Mouse (Mus musculus) adrenal gland, postnatal 14 days (tissue): ENCODE data around the gene Nup35. TPM values are rescaled to one million over a fixed set of nuclear protein-coding genes. Genes with fewer than 3 reads are reported as not detected.
A peak's percentile ranks its signal among the peaks of the same experiment; 100 is the strongest.

ENCODE experiments used
- DNase-seq: peaks from one replicate; pipeline ENCODE4 v3.0.0; 2021; ENCODE audit warnings: mixed read lengths
- long read RNA-seq, 2 experiments: library from polyadenylated mRNA; stranded (forward); transcript quantifications; one replicate each; pipeline ENCODE4 v2.0.0; 2021
- total RNA-seq: library from RNA; stranded (reverse); gene quantifications from 2 replicates; pipeline ENCODE4 v1.2.3, GENCODE M21; 2021

Nup35 gene
- 18.6 and 22.9 TPM in 2 replicates for total RNA-seq
- long read RNA-seq, experiment 1, transcript Nup35-201 (9 exons, 1,559 nt), result major isoform, 43 of 46 reads
- long read RNA-seq, experiment 1, partial matches to known transcripts, result 2 of 46 reads
- long read RNA-seq, experiment 1, other reads (novel, unspliced or antisense), result 1 of 46 reads
- long read RNA-seq, experiment 2, transcript Nup35-201 (9 exons, 1,559 nt), result major isoform, 13 of 15 reads
- long read RNA-seq, experiment 2, partial matches to known transcripts, result 0 of 15 reads
- long read RNA-seq, experiment 2, other reads (novel, unspliced or antisense), result 2 of 15 reads

DNA sequence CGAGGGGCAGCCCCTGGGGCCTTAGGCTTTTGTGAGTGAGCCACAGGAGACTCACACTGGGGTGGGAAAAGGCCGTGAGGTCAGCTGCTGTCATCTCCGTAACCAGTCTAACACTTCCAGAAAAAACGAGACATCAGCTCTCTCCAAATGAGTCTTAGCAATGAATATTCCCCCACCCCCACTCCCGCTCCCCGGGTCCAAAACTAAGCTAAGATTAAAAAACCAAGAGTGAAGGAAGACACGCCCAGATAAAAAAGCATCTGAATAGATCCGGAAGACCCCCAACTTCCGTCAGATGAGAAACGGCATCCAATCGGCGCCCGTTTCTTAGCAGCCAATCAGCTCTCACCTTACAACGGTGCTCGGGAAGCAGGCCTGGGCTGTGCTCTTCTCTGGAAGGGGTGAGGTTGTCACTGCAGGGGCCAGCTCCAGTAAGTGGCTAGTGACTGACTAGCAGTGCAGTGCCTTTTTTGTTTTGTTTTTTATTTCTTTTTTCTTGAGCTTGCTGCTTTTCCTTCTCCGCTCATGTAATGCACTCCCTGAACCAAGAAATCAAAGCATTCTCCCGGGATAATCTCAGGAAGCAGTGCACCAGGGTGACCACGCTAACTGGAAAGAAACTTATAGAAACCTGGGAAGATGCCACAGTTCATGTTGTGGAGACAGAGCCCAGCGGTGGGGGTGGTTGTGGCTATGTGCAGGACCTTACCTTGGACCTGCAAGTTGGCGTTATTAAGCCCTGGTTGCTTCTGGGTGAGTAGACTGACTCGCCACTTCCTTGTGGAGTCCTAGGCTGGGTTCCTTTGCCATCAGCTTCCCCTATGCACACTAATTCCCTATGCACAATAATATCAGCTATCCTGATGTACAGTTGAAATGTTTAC is at the start of gene Nup35, which contains the start of gene Dusp19:
Gene Nup35, plus strand, starts transcription at position 383 of the 884 bp plus-strand sequence.
Gene Dusp19, plus strand, starts transcription at position 192 of the 884 bp plus-strand sequence.
- DNase-seq, result peak; percentile 95

DNA sequence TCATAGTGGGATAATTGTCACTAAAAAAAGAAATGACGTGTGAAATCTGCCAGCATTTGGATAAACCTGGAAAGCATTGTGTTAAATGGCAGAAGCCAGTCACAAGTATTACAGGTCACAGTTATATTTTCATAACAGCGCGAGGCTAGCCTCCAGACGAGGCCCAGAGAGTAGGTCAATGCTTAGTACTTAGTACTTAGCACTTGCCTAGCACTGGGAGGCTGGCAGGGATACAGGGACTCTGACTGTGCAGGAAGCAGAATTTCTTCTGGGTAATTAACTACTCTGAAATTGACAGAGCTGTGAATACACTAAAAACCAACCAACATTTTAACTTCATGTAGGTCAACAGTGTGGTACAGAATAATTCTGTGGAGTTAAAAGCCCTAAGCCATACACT is 49.6 kb upstream of the Nup35 start:
- DNase-seq, result no peak

DNA sequence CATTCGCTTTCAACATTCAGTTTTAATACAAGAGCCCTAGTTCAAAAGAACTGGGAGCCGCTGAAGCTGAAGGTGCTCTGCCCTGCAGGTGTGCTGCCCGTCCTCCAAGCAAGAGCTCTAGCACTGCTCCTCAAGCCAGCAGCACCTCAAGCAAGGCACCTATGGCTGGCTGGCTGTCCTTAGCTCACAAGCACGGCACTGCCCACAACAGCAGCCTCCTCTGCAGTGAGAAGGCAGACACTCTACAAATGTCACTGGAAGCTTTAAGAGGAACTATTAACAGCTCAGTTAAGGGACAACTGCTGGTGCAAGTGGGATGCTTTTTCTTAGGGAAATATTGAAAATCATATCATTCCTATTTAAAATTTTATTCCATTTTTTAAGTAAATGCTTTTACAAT is 46.4 kb upstream of the Nup35 start:
- DNase-seq, result no peak

DNA sequence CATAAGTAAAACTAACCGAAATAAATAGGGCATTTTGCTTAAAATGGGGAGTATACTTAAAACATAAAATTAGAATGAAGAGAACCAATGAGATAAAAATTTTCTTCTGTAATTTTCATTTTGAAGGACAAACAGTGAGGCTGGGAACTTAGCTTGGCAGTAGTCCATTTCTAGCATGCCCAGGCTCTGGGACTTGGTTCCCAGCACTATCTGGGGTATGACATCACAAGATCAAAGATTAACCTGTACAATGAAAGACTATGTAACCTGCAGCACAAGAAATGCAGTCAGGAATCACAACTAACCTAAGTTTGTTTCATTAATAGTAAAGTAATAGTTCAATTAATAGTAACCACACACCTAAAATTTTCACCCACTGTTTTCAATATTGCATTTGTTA is 39.8 kb upstream of the Nup35 start:
- no peak for DNase-seq

DNA sequence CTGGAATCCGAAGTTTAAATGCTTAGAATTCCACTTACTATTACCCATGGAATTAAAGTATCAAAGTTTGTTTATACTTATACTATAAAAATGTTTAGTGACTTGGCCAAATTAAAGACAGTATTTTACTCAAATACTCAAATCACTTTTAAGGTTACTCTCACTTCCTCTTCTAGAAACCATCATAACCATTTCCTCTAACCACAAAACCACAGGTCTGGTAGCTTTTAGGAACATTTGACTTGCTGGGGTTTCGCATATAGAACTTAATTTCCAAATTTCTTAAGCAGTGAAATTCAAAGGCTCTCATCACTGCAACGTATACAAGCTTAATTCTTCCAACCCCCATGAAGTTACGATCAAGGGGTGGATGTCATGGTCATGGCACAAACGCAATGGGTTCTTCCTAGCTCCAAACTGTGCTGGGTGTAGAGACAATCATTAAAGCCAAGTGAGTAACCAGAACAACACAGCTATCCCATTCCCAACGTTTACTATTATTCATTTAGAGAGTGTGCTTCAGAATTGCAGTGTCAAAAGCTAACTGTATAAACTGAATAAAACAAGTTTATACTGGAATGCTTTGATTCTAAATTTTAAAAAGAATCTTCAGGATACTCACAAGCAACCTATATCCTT is 37.7 kb upstream of the Nup35 start:
- no peak for DNase-seq

DNA sequence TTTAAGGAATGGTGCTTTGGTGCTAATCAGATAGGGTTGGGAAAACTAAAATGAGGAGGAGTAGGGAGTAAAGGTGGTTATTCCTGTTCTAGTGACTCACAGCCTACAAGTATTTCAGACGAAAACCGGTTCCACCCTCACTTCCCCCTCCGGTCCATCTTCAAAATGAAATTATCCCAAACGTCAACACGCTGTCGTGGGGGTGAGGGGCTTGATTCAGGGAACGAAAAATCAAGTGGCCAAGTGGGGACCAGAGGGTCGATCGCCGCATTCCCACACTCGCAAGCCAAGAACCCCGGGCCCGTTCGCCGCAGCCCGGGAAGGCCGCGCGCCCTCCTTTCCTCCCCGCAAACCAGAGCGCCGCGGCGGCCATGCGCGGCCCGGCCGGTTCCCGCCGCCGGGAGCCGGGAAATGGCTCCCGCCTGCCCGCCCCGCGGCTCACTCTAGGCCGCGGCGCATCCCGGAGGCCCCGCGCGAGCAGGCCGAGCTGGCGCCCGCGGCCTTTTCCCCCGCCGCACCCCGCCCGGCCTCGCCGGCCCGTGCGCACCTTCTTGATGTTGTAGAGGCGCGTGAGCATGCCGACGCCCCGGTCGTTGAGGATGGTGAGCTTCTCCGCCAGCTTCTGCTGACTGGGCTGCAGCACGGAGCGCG is 36.6 kb upstream of the Nup35 start:
- peak; percentile 65 for DNase-seq

DNA sequence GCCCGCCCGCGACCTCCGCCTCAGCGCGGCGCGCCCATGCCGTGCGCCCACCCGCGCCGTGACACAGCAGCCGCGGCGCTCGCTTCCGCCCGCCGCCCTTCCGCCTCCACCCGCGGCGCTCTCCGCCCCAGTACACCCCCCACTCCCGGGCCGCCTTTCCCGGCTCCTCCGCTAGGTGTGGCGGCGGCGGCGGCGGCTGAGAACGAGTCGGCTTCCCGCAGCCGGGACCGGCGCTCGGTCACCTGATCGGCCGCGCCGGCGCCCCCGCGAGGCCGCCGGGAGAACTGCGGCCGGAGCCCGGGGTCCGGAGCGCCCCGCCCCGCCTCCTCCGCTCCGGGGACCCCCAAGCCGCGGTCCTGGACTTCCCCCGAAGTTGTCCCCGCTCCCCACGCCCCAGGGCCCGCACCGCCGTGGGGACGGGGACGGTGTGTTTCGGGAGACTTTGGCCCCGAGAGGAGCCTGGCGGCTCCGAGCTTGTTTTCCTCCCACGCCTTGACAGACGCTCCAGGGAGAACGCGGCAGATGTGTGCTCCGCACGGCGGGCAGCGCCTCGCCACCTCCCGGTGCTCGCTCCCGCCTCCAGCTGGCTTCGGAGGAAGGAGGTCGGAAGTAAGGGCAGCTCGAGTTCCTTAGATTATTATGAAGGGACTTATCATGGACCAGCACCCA is 35.9 kb upstream of the Nup35 start, which contains the start of gene Nckap1:
Gene Nckap1, minus strand, starts transcription at position 338 of the 669 bp plus-strand sequence.
- peak; percentile 96 for DNase-seq

DNA sequence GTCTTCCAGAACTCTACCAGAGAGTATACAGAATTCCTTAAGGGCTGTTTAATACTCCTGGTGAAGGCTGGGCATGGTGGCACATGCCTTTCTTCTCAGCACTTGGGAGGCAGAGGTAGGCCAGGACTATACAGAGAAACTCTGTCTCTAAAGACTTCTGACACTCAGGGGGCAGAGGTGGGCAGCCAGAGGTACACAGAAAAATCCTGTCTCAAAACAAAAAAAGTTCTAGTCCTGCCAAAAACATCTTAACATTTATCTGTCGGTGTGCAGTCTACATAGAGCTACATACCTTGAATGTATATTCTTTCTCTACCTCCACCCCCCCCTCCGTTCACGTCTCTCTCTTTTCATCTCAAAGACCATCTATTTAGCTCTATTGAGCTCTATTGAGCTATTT is 34.7 kb upstream of the Nup35 start:
- no peak for DNase-seq

DNA sequence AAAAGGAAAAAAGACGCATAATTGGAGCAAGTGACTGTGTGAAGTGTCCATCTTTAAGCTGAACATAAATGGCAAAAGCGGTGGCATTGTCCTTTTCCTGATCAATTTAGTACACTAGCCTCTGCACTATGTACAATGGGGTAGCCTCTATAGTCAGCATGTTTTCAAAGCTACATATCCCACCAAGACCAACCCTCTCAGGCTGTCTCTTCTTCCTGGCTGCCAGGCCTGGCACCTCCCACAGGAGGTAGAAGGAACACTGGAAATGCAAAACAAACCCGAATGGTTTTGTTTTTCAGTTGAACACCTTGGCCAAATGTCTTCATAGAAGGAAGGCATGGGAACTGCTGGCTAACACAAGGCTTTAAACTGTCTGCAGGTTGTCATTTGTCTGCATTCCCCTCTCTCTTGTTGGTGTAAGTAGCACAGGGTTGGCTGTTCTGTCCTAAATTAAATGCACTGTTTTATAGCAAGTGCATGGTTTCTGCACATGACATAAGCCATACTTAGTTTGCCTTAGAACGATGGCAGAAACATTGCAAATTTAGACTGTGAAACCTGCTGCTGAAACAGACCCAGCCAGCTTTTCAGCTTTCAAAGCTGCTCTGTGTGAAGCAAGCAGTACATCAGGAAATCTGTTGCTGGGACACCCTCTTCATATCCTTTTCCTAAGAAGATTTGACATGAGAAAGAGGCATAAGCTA is 22.7 kb upstream of the Nup35 start:
- no peak for DNase-seq

DNA sequence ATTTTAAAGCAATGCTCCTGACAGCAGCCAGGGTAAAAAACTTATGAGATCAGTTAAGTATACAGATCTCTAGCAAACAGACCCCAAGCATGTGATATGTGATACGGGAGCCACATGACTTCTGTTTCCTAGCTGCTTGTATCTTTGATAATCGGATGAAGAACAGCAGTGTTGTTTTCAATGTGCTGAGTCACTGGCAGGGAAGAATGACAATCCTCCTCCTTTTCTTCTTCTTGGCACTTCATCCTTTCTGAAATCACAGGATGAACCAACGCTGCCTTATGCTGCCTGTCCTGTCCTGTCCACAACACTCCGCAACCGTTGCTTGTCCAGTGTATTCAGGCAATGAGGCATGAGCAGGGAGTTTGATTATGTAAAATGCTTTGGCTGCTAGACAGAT is 20.1 kb upstream of the Nup35 start:
- no peak for DNase-seq

DNA sequence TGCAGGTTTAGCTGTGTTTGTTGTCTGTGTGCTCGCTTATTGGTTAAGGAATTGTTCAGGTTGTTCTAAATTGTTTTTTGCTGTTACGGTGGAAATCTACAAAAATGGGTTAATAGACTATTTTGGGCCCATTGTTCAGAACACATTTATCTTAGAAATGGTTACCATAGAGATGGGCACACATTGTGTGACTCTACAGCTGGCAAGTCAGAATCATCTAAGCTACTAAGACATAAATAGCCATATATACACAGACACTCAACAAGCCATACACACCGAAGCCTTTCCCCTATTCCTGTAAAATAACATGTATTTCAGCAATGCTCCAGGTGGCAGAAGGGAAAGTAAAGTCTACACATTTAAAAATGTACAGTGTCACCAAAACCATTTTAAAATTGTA is 17.2 kb upstream of the Nup35 start:
- DNase-seq, result no peak

DNA sequence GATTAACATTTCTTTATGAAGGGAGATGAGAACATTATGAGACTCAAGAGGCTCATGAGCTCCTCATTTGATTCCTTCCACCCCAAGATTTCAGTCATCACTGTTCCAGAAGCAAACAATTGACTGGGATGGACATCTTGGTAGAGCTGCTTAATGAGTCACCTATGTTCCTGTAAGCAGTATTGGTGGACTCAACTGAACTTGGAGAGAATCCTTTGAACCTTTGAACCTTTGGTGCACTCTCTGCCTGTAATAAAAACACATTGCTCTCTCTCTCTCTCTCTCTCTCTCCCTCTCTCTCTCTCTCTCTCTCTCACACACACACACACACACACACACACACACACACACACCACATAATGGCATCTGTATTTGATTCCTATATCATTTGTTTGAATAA is 16.4 kb upstream of the Nup35 start:
- DNase-seq, result no peak

DNA sequence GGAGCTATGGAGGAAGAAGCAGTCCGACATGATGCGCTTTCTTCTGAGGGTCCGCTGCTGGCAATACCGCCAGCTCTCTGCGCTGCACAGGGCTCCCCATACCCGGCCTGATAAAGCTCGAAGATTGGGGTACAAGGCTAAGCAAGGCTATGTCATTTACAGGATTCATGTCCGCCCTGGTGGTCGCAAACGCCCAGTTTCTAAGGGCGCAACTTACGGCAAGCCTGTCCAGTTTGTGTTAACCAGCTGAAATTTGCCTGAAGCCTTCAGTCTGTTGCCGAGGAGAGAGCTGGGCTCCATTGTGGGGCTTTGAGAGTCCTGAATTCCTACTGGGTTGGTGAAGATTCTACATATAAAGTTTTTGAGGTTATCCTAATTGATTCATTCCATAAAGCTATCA is 14.3 kb upstream of the Nup35 start:
- no peak for DNase-seq

DNA sequence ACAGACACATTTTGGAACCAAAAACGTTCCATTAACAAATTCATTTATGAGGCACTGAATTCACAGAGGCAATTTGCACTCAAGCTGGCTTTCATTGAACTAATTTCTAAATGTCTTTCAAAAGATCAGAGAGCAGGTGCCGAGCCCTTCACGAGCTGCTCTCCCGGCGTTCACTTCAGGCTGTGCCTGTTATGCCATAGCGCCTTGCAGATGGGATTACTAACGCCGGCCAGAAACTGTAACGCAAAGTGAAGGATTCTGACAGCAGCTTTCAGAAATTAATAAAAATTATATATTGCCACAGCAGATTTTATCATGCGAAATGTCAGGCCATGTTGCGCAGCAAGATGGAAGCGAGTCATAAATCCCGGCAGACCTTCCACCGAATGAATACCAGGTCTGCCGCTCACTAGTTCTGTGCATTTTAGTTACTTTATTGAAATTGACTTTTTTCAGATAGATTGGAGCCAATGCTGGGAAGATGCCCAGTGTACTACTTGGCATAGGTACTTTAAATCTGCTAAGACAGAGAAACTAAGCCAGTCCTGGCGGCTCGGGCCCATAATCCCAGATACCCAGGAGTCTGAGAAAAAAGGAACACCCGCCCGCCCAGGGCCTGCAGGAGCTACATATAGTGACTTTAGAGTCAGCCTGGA is 13.1 kb upstream of the Nup35 start:
- no peak for DNase-seq

DNA sequence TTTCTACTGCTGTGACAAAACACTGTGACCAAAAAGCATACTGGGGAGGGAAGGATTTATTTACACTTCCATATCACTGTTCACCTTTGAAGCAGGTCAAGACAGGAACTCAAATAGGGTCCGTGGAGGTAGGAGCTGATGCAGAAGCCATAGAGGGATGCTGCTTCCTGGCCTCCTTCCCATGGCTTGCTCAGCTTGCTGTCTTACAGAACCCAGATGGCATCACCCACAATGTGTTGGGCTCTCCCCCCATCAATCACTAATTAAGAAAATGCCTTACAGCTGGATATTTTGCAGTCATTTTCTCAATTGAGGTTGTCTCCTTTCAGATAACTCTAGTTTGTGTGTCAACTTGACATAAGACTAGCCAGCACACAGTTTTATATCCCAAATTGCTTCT is 4.8 kb upstream of the Nup35 start:
- no peak for DNase-seq

DNA sequence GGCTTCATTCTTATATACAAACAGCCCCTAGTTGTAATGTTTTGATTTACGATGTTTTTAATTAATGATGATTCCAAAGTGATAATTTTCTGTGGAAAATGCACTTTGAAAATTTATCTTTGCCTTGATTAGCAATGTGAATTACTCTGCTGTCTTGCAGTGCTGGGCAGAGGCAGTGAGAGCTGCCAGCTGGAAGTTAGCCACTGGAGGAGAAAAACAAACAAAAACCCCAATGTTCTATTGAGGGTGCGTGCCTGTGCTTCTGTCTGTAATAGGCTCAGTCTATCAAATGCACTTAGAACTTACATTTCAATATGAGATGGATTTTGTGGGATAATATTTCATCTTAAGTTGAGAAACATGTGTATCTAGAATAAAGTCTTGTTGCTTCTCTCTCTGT is 4.2 kb upstream of the Nup35 start:
- peak; percentile 8 for DNase-seq

DNA sequence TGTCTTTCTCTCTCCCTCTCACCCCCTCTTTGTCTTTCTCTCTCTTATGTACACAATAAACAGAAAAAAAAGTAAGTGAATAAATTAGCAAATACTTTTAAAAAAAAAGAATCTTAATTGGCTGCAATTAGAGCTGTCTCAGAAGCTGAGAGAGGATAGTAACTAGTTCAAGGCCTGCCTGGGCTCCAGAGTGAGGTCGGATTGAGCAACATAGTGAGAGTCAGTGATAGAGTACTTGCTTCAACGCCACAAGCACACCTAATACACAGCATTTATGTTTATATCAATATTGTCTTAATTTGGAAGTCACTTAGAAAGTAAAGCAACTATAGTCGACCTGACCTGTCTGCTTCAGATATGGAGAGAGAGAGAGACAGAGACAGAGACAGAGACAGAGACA is 2.0 kb downstream of the Nup35 start:
- peak; percentile 16 for DNase-seq

DNA sequence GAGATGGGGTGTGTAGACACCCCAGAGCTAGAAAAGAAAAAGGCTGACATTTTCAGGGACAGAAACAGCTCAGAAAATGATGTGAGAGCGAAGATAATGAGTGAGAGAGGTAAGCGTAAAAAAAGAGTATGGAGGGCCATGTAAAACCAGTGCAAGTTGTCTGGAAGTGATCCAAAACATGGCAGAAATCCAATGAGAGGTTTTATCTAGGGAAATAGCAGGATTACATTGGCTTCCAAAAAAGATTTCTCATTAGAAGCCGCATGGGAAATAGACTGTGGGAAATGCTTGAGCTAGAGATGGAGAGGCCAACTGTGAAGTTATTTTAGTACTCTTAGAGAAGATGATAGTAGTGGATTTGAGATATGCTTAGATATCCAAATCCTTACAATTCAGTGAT is 4.9 kb downstream of the Nup35 start:
- no peak for DNase-seq

DNA sequence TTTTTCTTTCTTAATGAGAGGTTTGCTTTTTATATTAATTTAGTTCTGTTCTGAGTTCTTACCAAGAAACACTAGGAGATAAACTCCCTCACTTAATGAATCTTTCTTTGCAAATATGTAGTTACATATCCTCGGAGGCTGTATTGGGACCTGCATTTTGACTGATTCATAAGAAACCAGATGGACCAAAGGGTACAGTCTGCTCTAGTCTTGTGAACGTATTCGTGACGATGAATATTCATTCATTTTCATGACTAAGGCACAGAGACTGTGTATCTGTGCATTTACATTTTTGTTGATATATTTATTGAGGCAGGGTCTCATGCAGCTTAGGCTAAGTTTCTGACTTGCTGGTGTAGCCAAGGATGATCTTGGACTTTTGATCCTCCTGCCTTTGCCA is 7.5 kb downstream of the Nup35 start:
- DNase-seq, result no peak

DNA sequence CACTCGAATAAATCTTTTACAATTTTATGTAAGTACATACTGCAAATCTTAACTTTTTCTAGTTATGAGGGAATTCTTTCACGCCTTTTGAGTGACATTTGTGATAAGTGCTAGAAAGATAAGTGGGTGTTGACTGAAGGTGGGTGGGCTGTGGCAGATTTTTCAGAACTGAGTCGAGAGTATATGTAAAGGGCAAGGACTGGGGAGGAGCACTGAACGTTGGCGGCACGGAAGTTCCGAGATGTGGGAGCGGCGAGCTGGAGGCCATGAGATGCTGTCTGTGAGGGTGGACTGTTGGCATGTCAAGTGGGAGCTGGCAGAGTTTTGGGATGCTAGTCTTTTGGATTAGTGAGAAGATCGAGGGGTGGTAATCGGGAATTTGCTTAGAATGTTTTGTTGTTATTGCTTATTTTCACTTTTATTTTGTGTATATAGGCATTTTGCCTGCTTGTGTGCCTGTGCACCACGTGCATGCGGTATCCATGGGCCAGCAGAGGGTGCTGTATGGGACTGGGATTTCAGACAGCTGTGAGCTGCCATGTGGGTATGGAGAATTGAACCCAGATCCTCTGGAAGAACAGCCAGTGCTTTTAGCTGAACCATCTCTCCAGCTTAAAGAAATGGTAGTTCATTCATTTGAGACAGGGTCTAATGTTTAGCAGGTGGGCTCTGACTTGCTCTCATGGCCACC is 15.4 kb downstream of the Nup35 start:
- DNase-seq, result no peak
